Mouse (Mus musculus): ENCODE results near the gene Exd1.

The Exd1 gene
- long read RNA-seq, experiment 1, partial matches to known transcripts: 0 of 1 reads
- long read RNA-seq, experiment 1, other reads (novel, unspliced or antisense): 1 of 1 reads
- long read RNA-seq, experiment 2, partial matches to known transcripts: 0 of 1 reads
- long read RNA-seq, experiment 2, other reads (novel, unspliced or antisense): 1 of 1 reads

DNA sequence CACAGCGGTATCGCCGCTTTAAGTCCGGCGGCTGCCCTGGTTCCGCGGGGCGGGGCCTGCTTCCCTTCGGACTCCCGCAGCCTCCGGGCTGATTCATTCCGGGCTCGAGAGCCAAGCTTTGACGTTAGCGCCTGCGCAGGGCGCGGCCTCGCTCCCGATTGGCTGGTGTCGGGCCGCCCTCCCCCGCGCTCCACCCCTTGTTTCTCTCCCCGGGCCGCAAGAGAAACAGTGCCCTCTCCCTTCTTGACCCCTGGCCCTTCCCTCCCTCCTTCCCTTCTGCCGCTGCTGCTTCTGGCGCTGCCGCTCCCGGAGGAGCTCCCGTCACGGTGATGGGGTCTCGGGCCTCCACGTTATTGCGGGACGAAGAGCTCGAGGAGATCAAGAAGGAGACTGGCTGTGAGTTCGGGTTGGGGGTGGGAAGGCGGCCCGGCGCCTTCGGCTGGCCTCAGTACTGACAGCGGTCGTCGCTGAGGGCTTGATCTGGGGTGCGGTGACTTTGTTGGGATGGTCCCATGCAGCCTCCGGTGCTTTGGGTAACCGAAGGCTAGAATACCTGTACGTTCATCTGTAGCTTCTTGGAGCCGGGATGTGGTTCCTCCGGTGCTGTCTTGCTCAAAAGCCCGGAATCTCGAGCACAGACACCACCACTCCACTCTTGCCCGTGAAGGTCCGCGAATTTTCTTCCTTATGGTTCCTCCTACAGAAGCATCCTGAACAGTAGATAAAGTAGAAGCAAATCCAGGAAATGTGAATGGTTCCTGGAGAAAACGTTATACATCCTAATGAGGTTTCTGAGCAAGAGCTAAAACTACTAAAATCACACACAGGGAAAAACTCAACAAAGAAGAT lies at the start of gene Exd1, which contains the start of gene Chp1:
TSS of gene Exd1 (minus strand) at position 106 of the 849 bp plus-strand sequence.
TSS of gene Chp1 (plus strand) at position 176 of the 849 bp plus-strand sequence.
- intact Hi-C loops (cut with DNase I): no loop called here

DNA sequence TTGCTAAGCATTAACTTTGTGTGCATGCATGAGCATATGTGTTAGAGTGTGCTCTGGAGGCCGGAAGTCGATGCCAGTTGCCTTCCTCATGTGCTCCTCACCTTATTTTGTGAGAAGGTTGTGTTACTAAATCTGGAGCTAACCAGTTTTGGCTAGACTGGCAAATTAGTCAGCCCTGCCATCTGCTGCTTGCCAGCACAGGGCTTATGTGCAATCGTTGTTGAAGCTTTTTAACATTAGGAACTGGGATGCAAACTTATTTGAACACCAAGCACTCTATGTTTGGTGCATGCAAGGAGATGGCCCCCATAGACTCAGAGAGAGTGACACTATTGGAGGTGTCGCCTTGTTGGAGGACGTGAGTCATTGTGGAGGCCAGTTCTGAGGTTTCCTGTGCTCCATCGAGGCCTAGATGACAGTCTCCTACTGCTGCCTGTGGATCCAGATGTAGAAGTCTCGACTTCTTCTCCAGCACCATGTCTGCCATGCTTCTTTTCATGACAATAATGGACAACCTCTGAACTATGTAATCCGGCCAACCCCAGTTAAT lies 49.4 kb upstream of the Exd1 start:
- intact Hi-C loops (cut with DNase I): no loop called here

DNA sequence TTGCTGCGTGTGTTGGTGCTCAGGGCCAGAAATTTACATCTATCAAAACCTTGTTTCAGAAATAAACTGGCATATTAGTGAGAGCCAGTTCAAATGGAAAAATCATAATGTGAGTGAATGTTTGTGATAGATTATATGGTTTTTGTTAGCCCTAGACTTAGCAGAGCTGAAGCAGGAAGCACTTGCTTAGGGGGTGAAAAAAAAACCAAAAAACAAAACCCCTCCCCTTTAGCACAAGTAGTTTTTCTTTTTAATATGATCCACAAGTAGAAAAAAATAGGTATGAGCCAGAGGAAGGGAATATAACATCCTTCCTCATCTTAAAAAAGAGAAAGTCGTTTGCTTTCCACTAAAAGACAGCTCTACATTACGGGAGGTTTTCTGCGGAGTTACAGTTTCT lies 47.9 kb upstream of the Exd1 start:
- intact Hi-C loops (cut with DNase I): no loop called here

DNA sequence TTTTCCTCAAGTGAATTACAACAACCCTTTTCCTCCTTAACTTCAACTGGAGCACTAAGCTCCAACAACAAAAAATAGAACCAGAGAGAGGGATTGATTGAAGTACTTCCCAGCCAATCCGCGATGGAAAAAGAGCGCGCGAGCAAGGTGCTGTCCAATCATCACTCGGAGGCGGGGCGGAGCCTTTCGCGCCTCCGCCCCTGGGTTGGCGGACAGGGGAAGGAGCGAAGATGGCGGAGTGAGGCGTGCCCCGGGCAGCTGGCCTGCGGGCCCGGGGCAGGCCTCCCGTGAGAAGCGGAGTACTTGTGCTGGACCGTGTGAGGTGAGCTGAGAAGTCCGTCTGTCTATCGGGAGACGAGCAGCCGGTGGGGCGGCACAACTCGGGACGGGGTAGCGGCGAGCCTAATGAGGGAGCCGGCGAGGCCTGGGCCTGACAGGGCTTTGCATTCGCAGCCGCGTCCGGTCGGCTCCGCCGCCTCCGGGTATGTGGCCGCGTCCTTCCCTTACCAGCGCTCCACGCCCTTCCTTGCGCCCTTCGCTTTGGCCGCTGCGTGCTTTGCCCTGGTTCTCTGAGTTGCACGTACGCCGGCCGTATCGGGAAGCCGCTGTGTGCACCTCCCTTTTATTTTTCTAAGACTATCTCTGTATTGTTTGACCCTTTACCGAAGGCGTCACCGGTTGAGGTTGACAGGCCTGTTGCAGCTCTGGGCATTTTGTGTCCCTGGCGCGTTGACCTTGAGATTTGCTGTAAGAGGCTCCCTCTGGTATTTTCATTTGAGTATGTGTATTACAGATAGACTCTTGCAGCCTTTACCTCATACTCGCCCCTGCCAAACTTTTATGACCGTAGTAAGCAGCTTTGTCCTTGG lies 46.9 kb upstream of the Exd1 start:
- intact Hi-C loops (cut with DNase I): no loop called here

DNA sequence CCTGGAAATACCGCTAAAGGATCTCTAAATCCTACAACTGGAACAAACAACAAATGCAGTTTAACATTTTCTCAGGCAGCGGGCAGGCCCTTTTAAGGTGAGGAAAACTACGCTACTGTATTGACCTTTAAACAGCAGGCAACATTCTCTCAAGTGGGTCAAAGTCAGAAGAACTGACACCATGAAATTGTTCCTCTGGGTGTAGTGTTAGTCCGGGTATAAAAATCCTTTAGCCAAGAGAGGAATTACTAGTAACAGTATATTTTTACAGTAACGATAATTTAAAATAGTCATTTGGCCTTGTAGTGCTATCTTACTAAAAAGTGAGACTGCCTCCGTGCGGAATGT lies 46.3 kb upstream of the Exd1 start:
- intact Hi-C loops (cut with DNase I): no loop called here

DNA sequence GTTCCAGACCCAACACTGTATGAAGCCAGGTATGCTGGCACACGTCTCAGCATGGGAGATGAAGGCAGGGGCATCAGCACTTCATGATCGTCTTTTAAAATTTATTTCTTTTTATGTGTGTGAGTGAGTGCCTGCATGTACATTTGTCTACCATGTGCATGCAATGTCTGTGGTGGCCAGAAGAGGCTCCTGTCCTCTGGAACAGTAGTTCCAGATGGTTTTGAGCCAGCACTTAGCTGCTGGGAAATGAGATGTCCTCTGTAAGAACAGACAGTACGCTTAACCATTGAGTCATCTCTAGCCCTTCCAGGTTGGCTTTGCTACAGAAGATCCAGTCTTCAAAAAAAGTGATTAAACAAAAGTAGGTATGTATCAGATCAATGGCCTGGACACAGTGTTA lies 43.8 kb upstream of the Exd1 start:
- intact Hi-C loops (cut with DNase I): no loop called here

DNA sequence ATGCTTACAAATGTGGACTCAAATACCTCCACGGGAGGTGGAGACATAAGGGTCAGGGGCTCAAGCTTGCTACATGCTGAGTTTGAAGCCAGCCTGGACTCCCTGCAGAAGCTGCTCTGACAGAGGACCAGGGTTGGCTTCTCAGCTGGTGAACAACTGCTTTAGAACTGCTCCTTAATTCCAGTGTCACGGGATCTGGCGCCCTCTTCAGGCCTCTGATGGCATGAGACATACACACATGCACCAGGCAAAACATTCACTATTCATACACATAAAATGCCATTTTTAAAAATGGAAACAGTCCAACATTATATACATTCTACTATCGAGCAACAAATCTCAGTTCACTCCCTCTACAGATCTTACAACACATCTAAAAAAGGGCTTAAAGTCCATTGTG lies 40.0 kb upstream of the Exd1 start:
- intact Hi-C loops (cut with DNase I): loop anchor here (5.0 kb wide), 1 partner anchor 45 kb away; no protein-coding TSS in a partner anchor

DNA sequence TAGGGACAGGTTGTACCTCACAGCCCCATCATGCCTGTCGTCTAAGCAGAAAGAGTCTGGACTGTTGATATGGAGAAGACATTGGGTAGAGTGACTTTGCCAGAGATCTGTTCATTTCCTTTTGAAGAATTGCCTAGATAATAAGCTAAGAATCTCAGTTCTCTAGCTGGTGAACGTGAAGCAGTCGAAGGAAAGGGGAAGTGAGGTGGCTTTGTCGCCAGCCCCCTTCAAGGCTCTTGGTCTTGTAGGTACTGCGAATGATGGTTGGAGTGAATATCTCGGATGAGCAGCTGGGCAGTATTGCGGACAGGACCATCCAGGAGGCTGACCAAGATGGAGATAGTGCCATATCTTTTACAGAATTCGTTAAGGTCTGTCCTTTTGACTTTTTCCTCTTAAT lies 36.9 kb upstream of the Exd1 start:
- intact Hi-C loops (cut with DNase I): no loop called here

DNA sequence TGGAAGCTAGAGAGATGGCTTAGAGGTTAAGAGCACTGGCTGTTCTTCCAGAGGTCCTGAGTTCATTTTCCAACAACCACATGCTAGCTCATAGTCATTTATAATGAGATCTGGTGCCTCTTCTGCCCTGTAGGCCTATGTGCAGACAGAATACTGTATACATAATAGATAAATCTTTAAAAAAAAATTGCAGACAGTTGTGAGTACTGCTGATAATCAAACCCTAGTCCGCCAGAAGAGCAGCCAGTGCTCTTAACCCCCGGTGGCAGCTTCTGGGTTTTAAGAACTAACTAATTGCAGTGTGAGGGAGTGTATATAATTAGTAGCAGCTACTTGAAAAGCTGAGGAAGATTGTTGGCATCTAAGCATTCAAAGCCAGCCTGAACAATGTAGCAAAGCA lies 36.0 kb upstream of the Exd1 start:
- intact Hi-C loops (cut with DNase I): no loop called here

DNA sequence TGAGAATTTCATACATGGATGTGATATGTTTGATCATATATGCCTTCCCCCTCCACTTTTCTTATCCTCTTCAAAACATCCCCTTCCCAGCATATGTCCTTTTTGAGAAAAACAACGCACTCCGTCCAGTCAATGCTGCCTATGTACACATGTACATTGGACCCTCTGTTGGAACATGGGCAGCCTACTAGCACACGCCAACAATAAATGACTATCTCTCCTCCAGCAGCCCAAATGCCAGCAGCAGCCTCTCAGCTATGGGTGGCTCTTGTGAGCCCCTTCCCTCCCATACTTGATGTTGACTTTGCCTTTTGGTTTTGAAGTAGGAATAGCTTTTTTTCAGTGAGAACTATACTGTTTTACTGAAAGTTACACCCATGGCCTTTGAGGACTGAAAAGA lies 34.1 kb upstream of the Exd1 start:
- intact Hi-C loops (cut with DNase I): no loop called here

DNA sequence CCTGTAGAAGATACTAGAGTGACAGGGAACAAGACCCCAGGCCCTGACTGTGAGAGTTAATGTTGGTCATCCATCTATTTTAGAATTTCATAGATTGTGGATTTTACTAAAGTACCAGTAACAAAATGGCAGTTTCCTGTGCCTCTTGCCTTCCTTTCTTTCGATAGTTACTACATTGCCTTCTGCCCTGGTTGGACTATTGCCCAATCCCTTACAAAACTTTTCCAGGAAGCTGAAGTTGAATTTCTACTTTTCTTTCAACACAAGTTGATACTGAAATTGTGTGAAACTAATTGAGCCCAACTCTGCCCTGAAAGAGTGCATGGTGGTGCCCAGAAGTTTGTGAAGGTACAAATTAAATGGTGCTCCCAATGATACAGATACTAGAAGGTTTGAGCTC lies 25.0 kb upstream of the Exd1 start:
- intact Hi-C loops (cut with DNase I): no loop called here

DNA sequence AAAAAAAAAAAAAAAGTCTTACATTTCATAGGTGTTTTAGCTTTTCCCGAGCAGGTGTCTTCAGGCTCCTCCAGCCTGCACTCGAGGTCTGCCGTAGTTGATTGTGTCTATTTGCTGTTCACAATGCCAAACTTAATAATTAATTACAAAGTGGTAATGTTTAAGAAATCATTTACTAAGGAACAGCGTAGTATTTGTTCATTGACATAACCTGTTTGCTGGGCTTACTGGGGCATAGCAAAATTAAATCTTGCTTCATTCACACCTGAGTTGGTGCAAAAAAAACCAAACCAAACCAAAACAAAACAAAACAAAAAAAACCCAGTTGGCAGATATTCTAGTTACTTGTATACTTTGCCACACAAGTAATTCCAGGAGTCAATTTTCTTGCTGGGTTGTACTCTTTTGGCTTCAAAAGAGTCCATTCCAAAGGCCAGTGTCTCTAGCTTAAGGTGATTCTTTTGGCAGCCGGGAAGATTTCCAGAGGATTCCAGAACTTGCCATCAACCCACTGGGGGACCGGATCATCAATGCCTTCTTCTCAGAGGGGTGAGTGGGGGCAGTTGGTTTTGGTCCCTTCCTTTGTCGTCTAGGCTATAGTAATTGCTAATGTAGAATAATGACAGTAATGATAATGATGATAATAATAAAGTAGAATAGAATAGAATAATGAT lies 18.9 kb upstream of the Exd1 start:
- intact Hi-C loops (cut with DNase I): no loop called here

DNA sequence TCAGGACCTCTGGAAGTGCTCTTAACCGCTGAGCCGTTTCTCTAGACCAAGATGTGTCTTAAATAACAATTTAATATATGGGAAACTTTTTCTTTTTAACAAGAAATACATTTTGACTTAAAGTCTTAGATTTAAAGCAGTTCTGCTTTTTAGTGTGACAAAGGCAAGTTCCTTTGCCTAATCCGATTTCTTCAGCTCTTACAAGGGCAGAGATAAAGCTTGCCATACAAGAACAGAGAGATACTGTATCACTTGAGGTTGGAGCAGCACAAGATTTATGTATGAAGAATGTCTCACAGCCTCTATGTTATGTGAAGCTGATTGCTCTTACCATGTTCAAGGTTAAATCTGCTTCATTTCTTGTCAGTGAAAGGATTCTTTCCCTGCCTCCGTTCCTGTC lies 17.9 kb upstream of the Exd1 start:
- intact Hi-C loops (cut with DNase I): no loop called here

DNA sequence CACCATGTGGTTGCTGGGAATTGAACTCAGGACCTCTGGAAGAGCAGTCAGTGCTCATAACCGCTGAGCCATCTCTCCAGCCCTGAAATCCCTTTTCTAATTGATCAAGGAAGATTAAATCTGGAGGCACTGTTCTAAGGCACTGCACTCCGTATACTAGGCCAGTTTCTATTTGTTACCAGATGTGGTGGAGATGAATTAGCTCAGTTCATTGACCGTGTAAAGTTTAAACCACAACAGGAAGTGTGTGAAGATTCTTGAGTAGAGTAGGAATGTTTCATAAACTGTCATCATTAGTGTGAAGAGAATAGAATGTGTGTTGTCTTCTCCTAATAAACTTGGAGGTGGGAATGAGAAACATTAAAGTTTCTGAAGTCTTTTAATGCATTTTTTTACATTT lies 14.4 kb upstream of the Exd1 start:
- intact Hi-C loops (cut with DNase I): no loop called here

DNA sequence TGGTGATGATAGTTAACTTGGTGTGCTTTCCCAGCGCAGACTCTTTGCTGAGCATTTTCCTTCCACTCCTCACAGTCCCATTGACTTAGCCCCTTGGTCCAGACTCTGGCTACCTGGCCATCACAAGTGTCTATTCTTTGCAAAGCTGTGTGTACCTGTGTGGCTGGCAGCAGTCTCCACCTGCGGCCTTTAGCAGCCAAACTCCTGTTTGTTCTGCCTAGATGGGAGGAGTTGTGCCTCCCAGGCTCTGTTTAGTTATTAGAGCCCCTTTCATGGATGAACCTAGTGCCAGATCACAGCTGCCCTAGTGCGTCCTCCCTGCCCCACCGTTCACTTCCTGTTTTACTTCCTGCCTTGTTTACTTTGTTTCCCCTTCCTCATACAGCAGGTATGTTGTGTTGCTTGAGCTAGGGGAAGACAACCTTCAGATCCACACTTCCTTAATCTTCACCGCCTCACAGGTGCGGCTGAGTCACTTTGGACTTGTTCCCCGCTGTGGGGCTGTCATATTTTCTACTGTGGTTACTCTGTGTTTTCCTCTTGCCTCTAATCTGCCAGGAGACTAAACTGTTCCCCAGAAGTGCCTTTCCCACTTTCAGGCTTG lies 11.4 kb upstream of the Exd1 start:
- intact Hi-C loops (cut with DNase I): no loop called here

DNA sequence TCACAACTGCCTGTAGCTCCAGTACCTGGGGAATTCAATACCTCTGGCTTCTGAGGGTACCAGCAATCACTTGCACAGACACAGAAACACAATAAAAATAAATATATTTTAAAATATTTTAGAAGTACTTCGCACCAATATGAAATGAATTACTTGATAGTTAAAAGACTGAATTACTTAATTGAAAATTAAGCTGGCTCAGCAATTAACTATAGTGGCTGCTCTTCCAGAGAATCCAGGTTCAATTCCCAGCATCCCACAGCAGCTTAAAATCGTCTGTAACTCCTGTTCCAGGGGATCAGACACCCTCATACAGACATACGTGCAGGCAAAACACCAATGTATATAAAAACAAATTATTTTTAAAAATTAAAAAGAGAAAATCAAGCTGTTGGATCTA lies 10.6 kb upstream of the Exd1 start:
- intact Hi-C loops (cut with DNase I): no loop called here

DNA sequence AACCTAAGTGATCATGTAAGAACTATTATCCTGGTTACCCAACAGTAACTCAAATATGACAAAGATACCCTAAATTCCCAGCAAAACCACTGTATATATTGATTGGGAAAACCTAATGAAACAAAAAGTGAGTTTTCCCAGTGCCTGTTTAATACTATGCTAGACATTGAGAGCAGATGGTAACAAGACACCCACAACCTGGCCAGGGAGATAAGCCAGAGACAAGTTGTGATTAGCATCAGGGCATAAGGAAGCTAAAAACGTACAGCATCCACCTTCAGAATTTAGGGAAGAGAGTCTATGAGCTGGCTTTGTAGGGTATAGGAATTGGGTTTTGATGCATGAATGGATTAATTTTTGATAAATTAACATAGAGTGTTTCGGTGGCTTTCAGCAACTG lies 2.3 kb upstream of the Exd1 start:
- intact Hi-C loops (cut with DNase I): no loop called here

DNA sequence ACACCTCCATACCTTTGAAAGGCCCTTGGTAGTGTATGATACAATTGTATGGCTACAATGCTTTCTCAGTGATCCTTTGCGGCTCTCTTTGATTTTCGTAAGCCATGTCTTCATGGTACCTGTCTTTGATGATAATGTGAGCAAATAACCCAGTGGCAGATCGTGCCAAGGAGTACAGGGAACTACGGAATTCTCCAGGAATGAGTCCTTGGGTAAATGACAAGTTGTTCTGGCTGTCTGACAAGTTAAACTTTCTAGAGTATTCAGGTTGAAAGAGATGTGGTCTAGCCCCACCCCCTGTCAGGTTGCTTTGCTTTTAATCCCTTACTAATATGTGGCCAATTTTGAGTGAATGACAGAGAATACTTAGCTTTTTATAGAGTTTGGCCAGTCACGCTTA lies 1.3 kb upstream of the Exd1 start:
- intact Hi-C loops (cut with DNase I): no loop called here

DNA sequence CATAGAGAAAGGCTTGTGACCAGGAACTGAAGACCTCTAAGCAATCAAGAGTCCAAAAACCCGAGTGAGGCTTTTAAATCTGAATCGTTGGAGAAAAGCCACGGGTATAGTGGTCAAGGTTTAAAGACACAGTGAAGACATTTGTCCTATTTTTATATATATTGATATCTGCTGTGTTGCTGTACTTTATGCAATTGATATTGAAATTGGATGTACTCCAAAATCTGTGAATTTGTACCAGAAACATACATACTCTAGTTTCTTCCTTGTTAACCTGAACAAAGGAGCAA lies 889 bp upstream of the Exd1 start:
- intact Hi-C loops (cut with DNase I): no loop called here

DNA sequence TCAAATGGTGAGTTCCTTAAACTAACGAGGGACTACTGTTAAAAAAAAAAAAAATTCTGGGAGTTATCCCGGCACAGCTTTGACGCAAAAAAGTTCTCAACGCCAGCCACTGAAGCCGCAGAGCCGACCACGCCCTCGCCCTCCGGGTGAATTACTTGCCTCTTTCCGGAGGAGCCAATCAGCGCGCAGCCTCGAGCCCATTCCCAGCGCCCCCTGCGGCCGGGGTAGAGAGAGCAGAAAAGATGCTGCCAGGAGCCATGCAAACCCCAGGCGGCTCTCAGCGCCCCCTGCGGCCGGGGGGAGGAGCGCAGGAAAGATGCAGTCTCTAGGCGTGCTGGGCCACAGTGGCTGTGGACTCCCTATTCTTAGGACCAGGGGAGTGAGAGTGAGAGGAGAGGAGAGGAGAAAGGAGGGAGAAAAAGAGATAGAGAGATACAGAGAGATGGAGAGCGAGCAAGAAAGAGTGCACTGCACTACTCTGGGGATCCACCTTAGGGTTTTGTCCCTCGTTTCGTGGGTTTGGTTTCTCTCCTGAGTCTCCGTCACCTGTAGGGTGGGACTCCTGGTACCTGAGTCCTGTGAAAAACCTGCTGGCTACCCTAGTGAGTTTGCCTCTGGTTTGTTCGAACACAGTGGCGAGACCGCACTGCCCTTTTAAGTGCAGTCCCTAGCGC lies 442 bp downstream of the Exd1 start:
- intact Hi-C loops (cut with DNase I): no loop called here
